ENCODE assay signal across 20 mouse cellular contexts in the genomic region with DNA sequence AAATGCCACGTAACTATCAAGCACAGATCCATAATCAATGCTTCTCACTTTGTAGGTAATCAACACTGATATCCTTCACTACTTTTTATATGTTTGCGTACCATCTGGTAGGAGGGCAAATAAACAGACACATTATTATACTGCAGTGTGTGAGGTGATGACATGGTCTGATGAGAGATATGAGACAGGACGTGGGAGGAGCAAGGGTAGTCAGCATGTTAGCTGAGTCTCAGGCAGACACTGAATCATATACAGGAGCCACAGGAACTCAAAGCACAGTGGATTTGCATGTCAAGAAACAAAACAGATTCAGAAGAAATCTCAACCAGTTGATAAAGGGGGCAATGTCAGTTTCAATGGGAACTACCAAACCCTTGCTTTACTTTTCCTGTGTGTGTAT.
"Had no signal": no experiment of that assay in that cellular context is flagged by ENCODE, and none has a peak within 500 bp of the region (broad histone marks: within the 10 kb centered on the region; RNA-seq: fewer than 3 reads in every experiment).

No protein-coding gene starts in this region.

- H3K9ac ChIP-seq: limb, embryonic 13.5 days; liver, embryonic 12.5 days; liver, embryonic 15.5 days; lung, embryonic 15.5 days; neural tube, embryonic 13.5 days had no signal

- DNase-seq: kidney, postnatal 25 days; layer of hippocampus, adult 9-11 months; liver; lung, adult 18-20 months; lung, postnatal 10 days; lung, postnatal 36 days; midbrain, embryonic 14.5 days; retina, postnatal 1 day; right cerebral cortex, postnatal 4 days; thymus, adult 2 months; thymus, postnatal 14 days; thymus, postnatal 4 days had no signal

- H3K27me3 ChIP-seq: limb, embryonic 13.5 days; liver, embryonic 12.5 days; liver, embryonic 15.5 days; lung, embryonic 15.5 days; neural tube, embryonic 13.5 days had no signal

- H3K4me3 ChIP-seq: layer of hippocampus, adult 2 months; limb, embryonic 10.5 days; limb, embryonic 13.5 days; liver, embryonic 12.5 days; liver, embryonic 15.5 days; lung, embryonic 15.5 days; neural tube, embryonic 13.5 days had no signal

- ATAC-seq: liver, embryonic 12.5 days had no signal

- H3K4me1 ChIP-seq: liver, embryonic 12.5 days; liver, embryonic 15.5 days; lung, embryonic 15.5 days; neural tube, embryonic 13.5 days had no signal

- H3K9me3 ChIP-seq: limb, embryonic 10.5 days; limb, embryonic 13.5 days; liver, embryonic 12.5 days; liver, embryonic 15.5 days; lung, embryonic 15.5 days; neural tube, embryonic 13.5 days had no signal

- H3K27ac ChIP-seq: limb, embryonic 10.5 days; liver, embryonic 12.5 days; liver, embryonic 15.5 days; lung, embryonic 15.5 days; neural tube, embryonic 13.5 days; stomach, postnatal 0 days had no signal

- H3K36me3 ChIP-seq: limb, embryonic 10.5 days; limb, embryonic 13.5 days; liver, embryonic 12.5 days; liver, embryonic 15.5 days; lung, embryonic 15.5 days; neural tube, embryonic 13.5 days had no signal
